Mouse (Mus musculus) MEL (cell line): ENCODE measurements around the gene Pdcd4. TPM values are rescaled to one million over a fixed set of nuclear protein-coding genes. Genes with fewer than 3 reads are reported as not detected.

Experiments used
- DNase-seq: peaks from one replicate; pipeline ENCODE4 v3.0.0; 2011; ENCODE audit warnings: low read depth, low spot score
- H3K27ac ChIP-seq: 2 replicates; pipeline ENCODE4 v1.5.1; 2012; ENCODE audit warnings: low read depth, mild to moderate bottlenecking, control low read depth, low read length, moderate library complexity; ENCODE audit not compliant: control insufficient read depth
- H3K27me3 ChIP-seq, 2 experiments: fragments of 150-350 bp in 1 of 2; sonication (generic) in 1 of 2; 2 replicates each; pipeline ENCODE4 v1.6.1; 2012; ENCODE audit warnings: low read length in 2 of 2, mild to moderate bottlenecking in 2 of 2, improper control_type of control experiment in 1 of 2, moderate library complexity in 1 of 2; ENCODE audit not compliant: insufficient read depth in 2 of 2, control insufficient read depth in 1 of 2
- H3K36me3 ChIP-seq, 2 experiments: 2 replicates each; pipeline ENCODE4 v1.6.1; 2012 to 2014; ENCODE audit warnings: low read length in 2 of 2, improper control_type of control experiment in 1 of 2, inconsistent platforms in 1 of 2, mild to moderate bottlenecking in 1 of 2; ENCODE audit not compliant: insufficient read depth in 2 of 2, control insufficient read depth in 1 of 2
- H3K4me1 ChIP-seq, 2 experiments: fragments of 150-350 bp in 1 of 2; sonication (generic) in 1 of 2; 2 replicates each; pipeline ENCODE4 v1.6.1; 2012; ENCODE audit warnings: low read length in 2 of 2, improper control_type of control experiment in 1 of 2, mild to moderate bottlenecking in 1 of 2; ENCODE audit not compliant: insufficient read depth in 2 of 2, control insufficient read depth in 1 of 2
- H3K4me3 ChIP-seq, 2 experiments: fragments of 150-350 bp in 1 of 2; sonication (generic) in 1 of 2; 2 replicates each; pipeline ENCODE4 v1.5.1; 2012; ENCODE audit warnings: low read depth in 2 of 2, low read length in 2 of 2, mild to moderate bottlenecking in 2 of 2, moderate library complexity in 2 of 2, control low read depth in 1 of 2, improper control_type of control experiment in 1 of 2; ENCODE audit not compliant: control insufficient read depth in 1 of 2, insufficient read depth in 1 of 2
- H3K79me2 ChIP-seq: 2 replicates; pipeline ENCODE4 v1.6.1; 2012; ENCODE audit warnings: mild to moderate bottlenecking, low read length, moderate library complexity; ENCODE audit not compliant: control insufficient read depth, poor library complexity, insufficient read depth
- H3K9ac ChIP-seq: 2 replicates; pipeline ENCODE4 v1.6.1; 2012; ENCODE audit warnings: low read depth, mild to moderate bottlenecking, control low read depth, low read length, moderate library complexity; ENCODE audit not compliant: control insufficient read depth, poor library complexity, severe bottlenecking
- H3K9me3 ChIP-seq: fragments of 150-350 bp; sonication (generic); replicated peaks from 2 replicates; pipeline ENCODE4 v1.6.1; 2012; ENCODE audit warnings: mild to moderate bottlenecking, low read length, improper control_type of control experiment, moderate library complexity; ENCODE audit not compliant: insufficient read depth
- CTCF ChIP-seq, 3 experiments: IDR thresholded peaks in 2 of 3; conservative IDR thresholded peaks in 1 of 3; 2 replicates each; pipeline ENCODE4 v1.5.1; 2011 to 2012; ENCODE audit warnings: low read length in 3 of 3, low read depth in 2 of 3, mild to moderate bottlenecking in 2 of 3, improper control_type of control experiment in 1 of 3, inconsistent platforms in 1 of 3, mixed read lengths in 1 of 3, moderate library complexity in 1 of 3; ENCODE audit not compliant: control insufficient read depth in 1 of 3, insufficient read depth in 1 of 3, poor library complexity in 1 of 3, severe bottlenecking in 1 of 3
- E2F4 ChIP-seq: IDR thresholded peaks from 2 replicates; pipeline ENCODE4 v1.6.1; 2011; ENCODE audit warnings: low read depth, low read length, improper control_type of control experiment, borderline replicate concordance
- JUND ChIP-seq: IDR thresholded peaks from 2 replicates; pipeline ENCODE4 v1.6.1; 2011; ENCODE audit warnings: low read depth, mild to moderate bottlenecking, improper control_type of control experiment, low read length
- MAFK ChIP-seq: IDR thresholded peaks from 2 replicates; pipeline ENCODE4 v1.6.1; 2011; ENCODE audit warnings: low read depth, mild to moderate bottlenecking, low read length, improper control_type of control experiment, borderline replicate concordance
- POLR2AphosphoS5 ChIP-seq: IDR thresholded peaks from 2 replicates; pipeline ENCODE4 v1.6.1; 2012; ENCODE audit warnings: low read depth, borderline replicate concordance, mild to moderate bottlenecking, inconsistent platforms, low read length, moderate library complexity, mixed read lengths
- UBTF ChIP-seq: IDR thresholded peaks from 2 replicates; pipeline ENCODE4 v1.6.1; 2012; ENCODE audit warnings: low read depth, mild to moderate bottlenecking, inconsistent platforms, low read length, improper control_type of control experiment, moderate library complexity, borderline replicate concordance; ENCODE audit not compliant: insufficient read depth
- USF2 ChIP-seq, 2 experiments: IDR thresholded peaks; 2 replicates each; pipeline ENCODE4 v1.6.1; 2011 to 2012; ENCODE audit warnings: improper control_type of control experiment in 2 of 2, low read length in 2 of 2, borderline replicate concordance in 1 of 2, inconsistent platforms in 1 of 2, low read depth in 1 of 2, mild to moderate bottlenecking in 1 of 2; ENCODE audit not compliant: insufficient read depth in 1 of 2
- ZNF384 ChIP-seq: IDR thresholded peaks from 2 replicates; pipeline ENCODE4 v1.6.1; 2012; ENCODE audit warnings: low read depth, mild to moderate bottlenecking, inconsistent platforms, low read length, improper control_type of control experiment
- polyA plus RNA-seq, 2 experiments: library from polyadenylated mRNA; stranded (reverse) in 1 of 2; unstranded in 1 of 2; fragments of >175 nt in 1 of 2; fragments of >200 nt in 1 of 2; gene quantifications; 2 replicates each; pipeline versions ENCODE4 v1.2.1 to v1.2.4; 2012; ENCODE audit warnings: low replicate concordance in 2 of 2, low read depth in 1 of 2; ENCODE audit not compliant: insufficient read length in 2 of 2, insufficient read depth in 1 of 2, missing spikeins in 1 of 2
- total RNA-seq: library from RNA; depleted of rRNA; stranded (reverse); fragments of 300-350 nt; gene quantifications from 2 replicates; pipeline ENCODE4 v1.2.3, GENCODE M21; 2012

The Pdcd4 gene
- total and polyA plus RNA-seq, 3 experiments = 30.0 to 37.6 TPM; not detected in 1

- no peaks in the 10 kb centered on the region for H3K9me3 ChIP-seq
- H3K79me2 ChIP-seq = no peaks in the 10 kb centered on the region
- peaks cover 0 to 3% of the 10 kb centered on the region in 2 experiments; a peak in 2 of 4 replicates for H3K36me3 ChIP-seq
- TF ChIP-seq MAFK (no peak), USF2 (IDR thresholded peaks at IDR 0.05; ENCODE audit: borderline replicate concordance in 1 of 2, insufficient read depth in 1 of 2, low read depth in 1 of 2, low read length in 2 of 2) (no peak)
- TF ChIP-seq, all 39 proteins: peak for 0
- Histone ChIP-seq H3K9ac (no peak overlapping the region), H3K4me3 (no peak overlapping the region), H3K27me3 (no peaks in the 10 kb centered on the region), H3K27ac (no peak overlapping the region), H3K4me1 (peaks cover 5 to 6% of the 10 kb centered on the region in 2 experiments)
- DNase-seq = no peak
These were observed 16.8 kb upstream of the Pdcd4 start for GRCm38 (mm10) chr19:53875246-53875645.

- no peaks in the 10 kb centered on the region; a peak in 1 of 4 replicates for H3K36me3 ChIP-seq
- DNase-seq = no peak
- no peaks in the 10 kb centered on the region for H3K9me3 ChIP-seq
- no peaks in the 10 kb centered on the region for H3K27me3 ChIP-seq
- H3K27ac ChIP-seq = no peak overlapping the region
- H3K79me2 ChIP-seq = no peaks in the 10 kb centered on the region
- no peak overlapping the region for H3K4me3 ChIP-seq
- TF ChIP-seq ZNF384 (peak; percentile 67), E2F4 (no peak)
- peaks cover 4 to 5% of the 10 kb centered on the region in 2 experiments; a peak in 3 of 4 replicates for H3K4me1 ChIP-seq
- H3K9ac ChIP-seq = no peak overlapping the region
These were observed 14.3 kb upstream of the Pdcd4 start for GRCm38 (mm10) chr19:53877779-53878178.

- Histone ChIP-seq H3K9me3 (no peaks in the 10 kb centered on the region), H3K36me3 (peaks cover 0 to 3% of the 10 kb centered on the region in 2 experiments; a peak in 2 of 4 replicates), H3K4me3 (no peak overlapping the region), H3K27me3 (no peaks in the 10 kb centered on the region), H3K9ac (no peak overlapping the region), H3K4me1 (peaks cover 8 to 10% of the 10 kb centered on the region in 2 experiments; a peak in 3 of 4 replicates), H3K79me2 (no peaks in the 10 kb centered on the region), H3K27ac (no peak overlapping the region)
- peak; percentile 30 for DNase-seq
- no peak for TF ChIP-seq UBTF
- peak in 1 of 3 experiments; percentile 15; a peak in 1 of 6 replicates for TF ChIP-seq CTCF (IDR thresholded peaks at IDR 0.05 in 2 of 3, conservative IDR thresholded peaks at IDR 0.05 in 1 of 3; ENCODE audit: control insufficient read depth in 1 of 3, insufficient read depth in 1 of 3, low read depth in 2 of 3, low read length in 3 of 3, poor library complexity in 1 of 3, severe bottlenecking in 1 of 3)
- TF ChIP-seq POLR2AphosphoS5 = no peak
- no peak for TF ChIP-seq JUND
These were observed 11.6 kb upstream of the Pdcd4 start for GRCm38 (mm10) chr19:53880460-53880859.
